26 mouse cellular contexts compared by ENCODE assay signal in genomic region chr17:69229451-69229850, GRCm38 (mm10).
A peak's percentile ranks its signal among the peaks of the same experiment; 100 is the strongest.
DNase-seq lines count a peak whose midpoint lies in the region; ATAC-seq and TF ChIP-seq lines count a peak whose summit lies in the region.
"Had no signal": no experiment of that assay in that cellular context is flagged by ENCODE, and none has a peak within 500 bp of the region (broad histone marks: within the 10 kb centered on the region; RNA-seq: fewer than 3 reads in every experiment).

No protein-coding gene starts in this region.

- H3K79me2 ChIP-seq in myocyte (ENCODE audit: control insufficient read depth, insufficient read depth), result no peaks in the 10 kb centered on the region

- no peak overlapping the region for H3K9ac ChIP-seq in forebrain, embryonic 14.5 days (ENCODE audit: low read length)
- H3K9ac ChIP-seq in forebrain, embryonic 12.5 days, result no peak overlapping the region
- no peak overlapping the region for H3K9ac ChIP-seq in hindbrain, embryonic 14.5 days
- H3K9ac ChIP-seq in hindbrain, embryonic 12.5 days, result no peak overlapping the region
- H3K9ac ChIP-seq in midbrain, embryonic 13.5 days (replicated peaks), result no peak overlapping the region
- H3K9ac ChIP-seq in midbrain, embryonic 14.5 days (replicated peaks; ENCODE audit: low read length), result no peak overlapping the region
- H3K9ac ChIP-seq: heart, embryonic 15.5 days; kidney, embryonic 15.5 days; liver, embryonic 13.5 days; neural tube, embryonic 15.5 days; stomach, embryonic 15.5 days had no signal

- no peaks in the 10 kb centered on the region for H3K36me3 ChIP-seq in forebrain, embryonic 14.5 days (ENCODE audit: control insufficient read depth, insufficient read depth, low read length)
- peaks cover 3% of the 10 kb centered on the region; the same call in 1 of the 2 replicates for H3K36me3 ChIP-seq in forebrain, embryonic 12.5 days (replicated peaks)
- H3K36me3 ChIP-seq in hindbrain, embryonic 14.5 days (replicated peaks; ENCODE audit: control insufficient read depth, insufficient read depth), result no peaks in the 10 kb centered on the region; the same call in 1 of the 2 replicates
- no peaks in the 10 kb centered on the region for H3K36me3 ChIP-seq in hindbrain, embryonic 12.5 days
- no peaks in the 10 kb centered on the region for H3K36me3 ChIP-seq in midbrain, embryonic 13.5 days
- no peaks in the 10 kb centered on the region for H3K36me3 ChIP-seq in midbrain, embryonic 14.5 days (ENCODE audit: control insufficient read depth, insufficient read depth, low read length)
- H3K36me3 ChIP-seq in myocyte (ENCODE audit: control insufficient read depth, insufficient read depth), result no peaks in the 10 kb centered on the region
- H3K36me3 ChIP-seq: heart, embryonic 10.5 days; heart, embryonic 15.5 days; kidney, embryonic 15.5 days; liver, embryonic 13.5 days; neural tube, embryonic 15.5 days; stomach, embryonic 15.5 days had no signal

- no peak for TF ChIP-seq POLR2A in myocyte (IDR thresholded peaks at IDR 0.05; ENCODE audit: insufficient read length, low read depth)

- peak overlapping the region; percentile 75 for H3K27ac ChIP-seq in forebrain, embryonic 14.5 days (ENCODE audit: low read depth, low read length)
- H3K27ac ChIP-seq in forebrain, embryonic 12.5 days, result no peak overlapping the region
- H3K27ac ChIP-seq in hindbrain, embryonic 14.5 days, result peak overlapping the region; percentile 78; the same call in 1 of the 2 replicates
- H3K27ac ChIP-seq in hindbrain, embryonic 12.5 days, result no peak overlapping the region
- peak overlapping the region; percentile 77; the same call in 1 of the 2 replicates for H3K27ac ChIP-seq in midbrain, embryonic 13.5 days
- no peak overlapping the region for H3K27ac ChIP-seq in midbrain, embryonic 14.5 days (replicated peaks; ENCODE audit: low read depth, low read length)
- H3K27ac ChIP-seq: heart, embryonic 10.5 days; heart, embryonic 15.5 days; kidney, embryonic 15.5 days; liver, embryonic 13.5 days; stomach, embryonic 15.5 days had no signal

- 46% methylated on average over 5 of the region's 5 CpGs for WGBS in forebrain, embryonic 14.5 days
- 68% methylated on average over 5 of the region's 5 CpGs for WGBS in forebrain, embryonic 12.5 days
- WGBS in hindbrain, embryonic 14.5 days, result 73% methylated on average over 5 of the region's 5 CpGs
- 82% methylated on average over 5 of the region's 5 CpGs for WGBS in hindbrain, embryonic 12.5 days
- WGBS in midbrain, embryonic 13.5 days, result 73% methylated on average over 5 of the region's 5 CpGs
- 68% methylated on average over 5 of the region's 5 CpGs for WGBS in midbrain, embryonic 14.5 days

- no peak for ATAC-seq in forebrain, embryonic 14.5 days
- no peak for ATAC-seq in forebrain, embryonic 12.5 days (ENCODE audit: low FRiP score)
- no peak for ATAC-seq in hindbrain, embryonic 14.5 days (ENCODE audit: low FRiP score)
- no peak for ATAC-seq in hindbrain, embryonic 12.5 days (ENCODE audit: low FRiP score)
- no peak for ATAC-seq in midbrain, embryonic 13.5 days
- no peak for ATAC-seq in midbrain, embryonic 14.5 days (ENCODE audit: low FRiP score, low TSS enrichment)
- ATAC-seq: inflammation-experienced regulatory T-cells, adult 6 months; lung, postnatal 0 days had no signal

- H3K4me3 ChIP-seq in forebrain, embryonic 14.5 days (ENCODE audit: low read depth, low read length), result no peak overlapping the region
- no peak overlapping the region for H3K4me3 ChIP-seq in forebrain, embryonic 12.5 days (replicated peaks)
- no peak overlapping the region for H3K4me3 ChIP-seq in hindbrain, embryonic 14.5 days (replicated peaks; ENCODE audit: low read length)
- no peak overlapping the region for H3K4me3 ChIP-seq in hindbrain, embryonic 12.5 days
- H3K4me3 ChIP-seq in midbrain, embryonic 13.5 days (replicated peaks), result no peak overlapping the region
- no peak overlapping the region for H3K4me3 ChIP-seq in midbrain, embryonic 14.5 days (replicated peaks; ENCODE audit: low read depth, low read length)
- no peak overlapping the region for H3K4me3 ChIP-seq in myocyte
- H3K4me3 ChIP-seq: heart, embryonic 10.5 days; heart, embryonic 15.5 days; kidney, embryonic 15.5 days; liver, embryonic 13.5 days; megakaryocyte, embryonic 14.5 days; neural tube, embryonic 15.5 days; stomach, embryonic 15.5 days had no signal

- no peak overlapping the region for H3K4me2 ChIP-seq in forebrain, embryonic 14.5 days (ENCODE audit: low read length)
- no peak overlapping the region for H3K4me2 ChIP-seq in forebrain, embryonic 12.5 days
- H3K4me2 ChIP-seq in hindbrain, embryonic 14.5 days (replicated peaks), result no peak overlapping the region
- no peak overlapping the region for H3K4me2 ChIP-seq in hindbrain, embryonic 12.5 days (replicated peaks)
- H3K4me2 ChIP-seq in midbrain, embryonic 13.5 days (replicated peaks), result no peak overlapping the region
- no peak overlapping the region for H3K4me2 ChIP-seq in midbrain, embryonic 14.5 days (ENCODE audit: low read length)
- H3K4me2 ChIP-seq in myocyte (ENCODE audit: low read depth), result peak overlapping the region; percentile 65
- H3K4me2 ChIP-seq: heart, embryonic 15.5 days; kidney, embryonic 15.5 days; liver, embryonic 13.5 days; stomach, embryonic 15.5 days had no signal

- no peak overlapping the region for H3ac ChIP-seq in myocyte (ENCODE audit: control insufficient read depth, insufficient read length)

- no peak for DNase-seq in forebrain, embryonic 14.5 days (ENCODE audit: low spot score)
- no peak for DNase-seq in hindbrain, embryonic 14.5 days (ENCODE audit: low spot score)
- no peak for DNase-seq in midbrain, embryonic 14.5 days
- DNase-seq in adrenal gland, adult 2 months, result no peak
- DNase-seq: adrenal gland, adult 8-10 months; gastrocnemius, postnatal 25 days; heart, adult 11 months; heart, postnatal 36 days; kidney, adult 11 months; kidney, postnatal 25 days; liver, embryonic 13.5 days; lung, adult 18-20 months; lung, postnatal 4 days; right cerebral cortex, postnatal 14 days had no signal

- no peaks in the 10 kb centered on the region for H3K27me3 ChIP-seq in forebrain, embryonic 14.5 days (replicated peaks; ENCODE audit: control insufficient read depth, insufficient read depth, low read length)
- no peaks in the 10 kb centered on the region for H3K27me3 ChIP-seq in forebrain, embryonic 12.5 days
- no peaks in the 10 kb centered on the region for H3K27me3 ChIP-seq in hindbrain, embryonic 14.5 days (ENCODE audit: control insufficient read depth, insufficient read depth, low read length)
- H3K27me3 ChIP-seq in hindbrain, embryonic 12.5 days, result no peaks in the 10 kb centered on the region
- no peaks in the 10 kb centered on the region for H3K27me3 ChIP-seq in midbrain, embryonic 13.5 days
- H3K27me3 ChIP-seq in midbrain, embryonic 14.5 days (ENCODE audit: control insufficient read depth, insufficient read depth, low read length), result no peaks in the 10 kb centered on the region
- H3K27me3 ChIP-seq in myocyte (ENCODE audit: control insufficient read depth, insufficient read depth, insufficient read length), result no peaks in the 10 kb centered on the region
- H3K27me3 ChIP-seq: heart, embryonic 15.5 days; kidney, embryonic 15.5 days; liver, embryonic 13.5 days; megakaryocyte, embryonic 14.5 days; neural tube, embryonic 15.5 days; stomach, embryonic 15.5 days had no signal

- H3K9me3 ChIP-seq in forebrain, embryonic 14.5 days (replicated peaks; ENCODE audit: control insufficient read depth, low read length), result no peaks in the 10 kb centered on the region
- no peaks in the 10 kb centered on the region for H3K9me3 ChIP-seq in forebrain, embryonic 12.5 days
- no peaks in the 10 kb centered on the region for H3K9me3 ChIP-seq in hindbrain, embryonic 14.5 days (ENCODE audit: control insufficient read depth, low read length)
- H3K9me3 ChIP-seq in hindbrain, embryonic 12.5 days (replicated peaks), result no peaks in the 10 kb centered on the region
- no peaks in the 10 kb centered on the region for H3K9me3 ChIP-seq in midbrain, embryonic 13.5 days
- H3K9me3 ChIP-seq in midbrain, embryonic 14.5 days (ENCODE audit: control insufficient read depth, low read length), result no peaks in the 10 kb centered on the region
- H3K9me3 ChIP-seq: heart, embryonic 10.5 days; heart, embryonic 15.5 days; kidney, embryonic 15.5 days; liver, embryonic 13.5 days; neural tube, embryonic 15.5 days; stomach, embryonic 15.5 days had no signal

- H3K4me1 ChIP-seq in forebrain, embryonic 14.5 days (ENCODE audit: control insufficient read depth, insufficient read depth, low read length), result peaks cover 13% of the 10 kb centered on the region
- peaks cover 32% of the 10 kb centered on the region for H3K4me1 ChIP-seq in forebrain, embryonic 12.5 days
- H3K4me1 ChIP-seq in hindbrain, embryonic 14.5 days (replicated peaks; ENCODE audit: control insufficient read depth, insufficient read depth, low read length), result peaks cover 34% of the 10 kb centered on the region
- peaks cover 31% of the 10 kb centered on the region for H3K4me1 ChIP-seq in hindbrain, embryonic 12.5 days
- H3K4me1 ChIP-seq in midbrain, embryonic 13.5 days (replicated peaks), result peaks cover 36% of the 10 kb centered on the region
- peaks cover 20% of the 10 kb centered on the region for H3K4me1 ChIP-seq in midbrain, embryonic 14.5 days (ENCODE audit: control insufficient read depth, insufficient read depth, low read length)
- H3K4me1 ChIP-seq: kidney, embryonic 15.5 days; liver, embryonic 13.5 days; megakaryocyte, embryonic 14.5 days; stomach, embryonic 15.5 days had no signal

TF ChIP-seq in myocyte, 11 proteins besides CTCF, POLR2A, EP300 and RAD21:
- TF ChIP-seq E2F4 (IDR thresholded peaks at IDR 0.05; ENCODE audit: insufficient read depth), result no peak
- TF ChIP-seq USF1 (IDR thresholded peaks at IDR 0.05; ENCODE audit: low read depth), result no peak
- TF ChIP-seq SRF (IDR thresholded peaks at IDR 0.05; ENCODE audit: control insufficient read depth, insufficient read length, low read depth), result no peak
- no peak for TF ChIP-seq TCF12 (IDR thresholded peaks at IDR 0.05; ENCODE audit: insufficient read depth, poor library complexity, severe bottlenecking)
- TF ChIP-seq REST (IDR thresholded peaks at IDR 0.05; ENCODE audit: insufficient read depth, insufficient read length), result no peak
- no peak for TF ChIP-seq CEBPB (IDR thresholded peaks at IDR 0.05; ENCODE audit: insufficient read depth, poor library complexity, severe bottlenecking)
- TF ChIP-seq TCF3 (IDR thresholded peaks at IDR 0.05; ENCODE audit: insufficient read length, low read depth), result no peak
- TF ChIP-seq POLR2AphosphoS2 (IDR thresholded peaks at IDR 0.05; ENCODE audit: insufficient read length, low read depth), result no peak
- TF ChIP-seq MAX (IDR thresholded peaks at IDR 0.05; ENCODE audit: low read depth), result no peak

Comparison
In these comparisons a context has a peak if more than half of its experiments do, and no peak if none do; other contexts are left out.
1. H3K27ac ChIP-seq: peak in forebrain, embryonic 14.5 days (single experiment), hindbrain, embryonic 14.5 days (single experiment) and midbrain, embryonic 13.5 days (single experiment); none in forebrain, embryonic 12.5 days (single experiment), hindbrain, embryonic 12.5 days (single experiment) and midbrain, embryonic 14.5 days (single experiment).